Mouse (Mus musculus): Measurements from ENCODE around the gene Lrp8.

- TF ChIP-seq CTCF (IDR thresholded peaks at IDR 0.05; ENCODE audit: control insufficient read depth, insufficient read depth, low read length) (no peak), POLR2A (IDR thresholded peaks at IDR 0.05; ENCODE audit: borderline replicate concordance, control insufficient read depth, low read depth, low read length) (peak; percentile 2; the same call in 1 of the 2 replicates)
Observed at GRCm38 (mm10) chr4:107803351-107804106, 1.5 kb downstream of the Lrp8 start.
